Mouse (Mus musculus): ENCODE data around the gene Gm20671.
A peak's percentile ranks its signal among the peaks of the same experiment; 100 is the strongest.
"Not testable (repeated sequence)": the region's sequence is repeated elsewhere in the genome, so short reads cannot be mapped to it uniquely, and the experiment has no call there.

Gm20671 gene

GRCm38 (mm10) chr5:32733892-32734291 is 93.0 kb downstream of the Gm20671 start:
- DNase-seq (ENCODE audit: low spot score), result not testable (repeated sequence)

GRCm38 (mm10) chr5:32728851-32729250 is 98.1 kb downstream of the Gm20671 start:
- DNase-seq (ENCODE audit: low spot score), result no peak

- no peak for DNase-seq (ENCODE audit: low spot score)
Measured at GRCm38 (mm10) chr5:32728300-32728699, 98.6 kb downstream of the Gm20671 start.

- peak; percentile 58 for DNase-seq (ENCODE audit: low spot score)
Measured at GRCm38 (mm10) chr5:32725397-32725796, 101.5 kb downstream of the Gm20671 start.

GRCm38 (mm10) chr5:32723981-32724380 is 102.9 kb downstream of the Gm20671 start:
- DNase-seq (ENCODE audit: low spot score), result no peak

GRCm38 (mm10) chr5:32722711-32723110 is 104.2 kb downstream of the Gm20671 start:
- not testable (repeated sequence) for DNase-seq (ENCODE audit: low spot score)

GRCm38 (mm10) chr5:32722263-32722662 is 104.6 kb downstream of the Gm20671 start:
- no peak for DNase-seq (ENCODE audit: low spot score)

- DNase-seq (ENCODE audit: low spot score), result no peak
Measured at GRCm38 (mm10) chr5:32721316-32721715, 105.6 kb downstream of the Gm20671 start.

- no peak for DNase-seq (ENCODE audit: low spot score)
Measured at GRCm38 (mm10) chr5:32720416-32720815, 106.5 kb downstream of the Gm20671 start.

- DNase-seq (ENCODE audit: low spot score), result peak; percentile 88
Measured at GRCm38 (mm10) chr5:32718916-32719315, 108.0 kb downstream of the Gm20671 start.

GRCm38 (mm10) chr5:32717726-32718125 is 109.2 kb downstream of the Gm20671 start:
- DNase-seq (ENCODE audit: low spot score), result no peak

GRCm38 (mm10) chr5:32713703-32714467 is 113.0 kb downstream of the Gm20671 start:
- peak; percentile 96 for DNase-seq (ENCODE audit: low spot score)

- no peak for DNase-seq (ENCODE audit: low spot score)
Measured at GRCm38 (mm10) chr5:32713042-32713702, 113.7 kb downstream of the Gm20671 start.

GRCm38 (mm10) chr5:32712221-32713041 is 114.5 kb downstream of the Gm20671 start:
- no peak for DNase-seq (ENCODE audit: low spot score)

GRCm38 (mm10) chr5:32711485-32711884 is 115.4 kb downstream of the Gm20671 start:
- DNase-seq (ENCODE audit: low spot score), result no peak

GRCm38 (mm10) chr5:32706226-32706780 is 120.6 kb downstream of the Gm20671 start:
- peak; percentile 1 for DNase-seq (ENCODE audit: low spot score)

- peak; percentile 63 for DNase-seq (ENCODE audit: low spot score)
Measured at GRCm38 (mm10) chr5:32697208-32697867, 129.6 kb downstream of the Gm20671 start.

GRCm38 (mm10) chr5:32693411-32693810 is 133.5 kb downstream of the Gm20671 start:
- DNase-seq (ENCODE audit: low spot score), result no peak
